Mouse (Mus musculus) B cell, adult 67 days (primary cell): ENCODE results near the gene Kcnj2. TPM values are rescaled to one million over a fixed set of nuclear protein-coding genes. Genes with fewer than 3 reads are reported as not detected.

ENCODE experiments used
- total RNA-seq, 2 experiments: library from RNA; stranded (reverse); gene quantifications; 4 replicates each; pipeline ENCODE4 v1.2.4; 2023

Kcnj2 gene
- under 1 TPM; 0.15 to 0.29 TPM for total RNA-seq

GRCm38 (mm10) chr11:111065635-111066298, at the start of gene Kcnj2:
Gene Kcnj2, plus strand, starts transcription at chr11:111066164.

Other genes starting within 250 kb of the Kcnj2 start
- gene Kcnj16, start 98.1 kb upstream of the Kcnj2 start, total RNA-seq = 1 to 10 TPM; 1.5 to 2.0 TPM